Mouse (Mus musculus) embryonic fibroblast, embryonic 13.5 days (primary cell): Measurements from ENCODE around the gene Chchd1.

Experiments used
- CTCF ChIP-seq: IDR thresholded peaks from 2 replicates; pipeline ENCODE4 v1.5.1; 2011; ENCODE audit warnings: mild to moderate bottlenecking, control low read depth, low read length, moderate library complexity, borderline replicate concordance; ENCODE audit not compliant: insufficient read depth
- POLR2A ChIP-seq: IDR thresholded peaks from 2 replicates; pipeline ENCODE4 v1.6.1; 2011; ENCODE audit warnings: low read depth, mild to moderate bottlenecking, control low read depth, low read length, moderate library complexity

DNA sequence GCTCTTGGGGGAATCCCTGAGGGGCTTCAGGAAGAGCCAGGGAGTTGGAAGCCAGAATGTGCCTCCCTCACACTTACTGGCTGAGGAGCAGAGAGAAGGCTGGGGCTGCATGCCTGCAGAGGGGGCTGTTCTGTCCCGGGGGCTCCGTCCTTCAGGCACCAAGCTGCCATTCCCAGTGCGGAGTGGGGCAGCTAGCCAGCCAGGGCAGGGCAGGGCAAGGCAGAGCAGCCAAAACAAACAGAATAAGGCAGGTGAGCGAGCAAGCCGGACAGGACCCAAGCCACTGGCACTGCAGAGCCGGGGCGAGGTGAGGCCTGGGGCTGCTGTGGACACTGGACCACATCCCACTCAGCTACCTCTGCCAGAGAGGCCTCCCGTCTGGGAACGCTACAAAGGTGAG lies 38.5 kb downstream of the Chchd1 start:
- TF ChIP-seq CTCF: no peak
- TF ChIP-seq POLR2A: no peak
